Mouse (Mus musculus) gastrocnemius, adult 2 months (tissue): Measurements from ENCODE around the gene Plin1. TPM values are rescaled to one million over a fixed set of nuclear protein-coding genes. Genes with fewer than 3 reads are reported as not detected.

Source experiments
- DNase-seq: peaks from one replicate; pipeline ENCODE4 v3.0.0; 2022
- H3K27ac ChIP-seq: fragments of 200-600 bp; 2 replicates; pipeline ENCODE4 v1.8.1; 2022; ENCODE audit warnings: mild to moderate bottlenecking
- H3K4me3 ChIP-seq: fragments of 200-600 bp; 2 replicates; pipeline ENCODE4 v1.8.1; 2022; ENCODE audit warnings: mild to moderate bottlenecking, moderate library complexity
- CTCF ChIP-seq: fragments of 200-600 bp; IDR thresholded peaks from 2 replicates; pipeline ENCODE4 v1.8.1; 2022; ENCODE audit warnings: antibody characterized with exemption, mild to moderate bottlenecking, moderate library complexity
- intact Hi-C: fragments of 180-260 bp; cut with DNase I; formaldehyde crosslinking; loops from one replicate; pipeline ENCODE4 v1.15.1; 2025
- total RNA-seq, 2 experiments: library from RNA; stranded (reverse); gene quantifications; 2 replicates each; pipeline ENCODE4 v1.2.3; 2021

Gene Plin1
- total RNA-seq, 2 experiments from 2014 or later = 0.66 to 3.6 TPM

DNA sequence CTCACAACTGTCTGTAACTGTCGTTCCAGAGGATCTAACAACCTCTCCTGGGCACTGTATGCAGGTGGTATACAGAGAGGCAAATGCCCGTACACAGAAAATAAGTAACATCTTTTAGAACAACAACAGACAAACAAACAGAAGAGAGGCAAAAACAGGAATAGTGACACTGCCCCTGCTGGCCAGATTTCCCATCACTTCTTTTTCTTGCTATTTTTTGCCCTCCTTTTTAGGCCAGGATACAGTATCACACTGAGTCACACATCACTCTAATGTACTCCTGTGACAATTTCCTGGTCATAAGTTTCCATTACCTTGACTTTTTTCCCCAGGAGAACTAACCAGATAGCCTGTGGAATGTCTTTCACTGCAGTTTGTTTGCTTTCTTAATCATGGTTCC lies 23.6 kb upstream of the Plin1 start:
- H3K4me3 ChIP-seq = no peak overlapping the region
- DNase-seq = no peak
- no peak overlapping the region for H3K27ac ChIP-seq
- TF ChIP-seq CTCF = no peak
- intact Hi-C loops = no loop called here

DNA sequence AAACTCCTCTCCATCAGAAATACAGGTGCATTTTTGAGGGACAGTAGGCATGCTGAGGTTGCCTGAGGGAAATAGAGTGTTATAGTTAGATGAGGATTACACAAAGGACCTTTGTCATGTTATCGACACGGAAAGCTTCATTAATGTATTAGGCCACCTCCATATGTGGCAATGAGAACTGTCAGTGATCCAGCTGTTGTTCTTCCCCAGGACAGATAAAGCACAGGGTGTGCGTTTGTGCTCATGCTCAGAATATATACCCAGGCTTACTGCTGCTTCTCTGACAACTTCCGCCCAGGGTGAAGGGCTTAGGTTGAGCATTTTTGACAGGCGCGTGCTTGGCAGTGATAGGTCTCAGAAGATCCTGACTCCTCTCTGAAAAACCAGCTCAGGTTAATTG lies 16.8 kb upstream of the Plin1 start:
- Histone ChIP-seq H3K27ac (no peak overlapping the region), H3K4me3 (no peak overlapping the region)
- no peak for TF ChIP-seq CTCF
- no peak for DNase-seq
- intact Hi-C loops = no loop called here

DNA sequence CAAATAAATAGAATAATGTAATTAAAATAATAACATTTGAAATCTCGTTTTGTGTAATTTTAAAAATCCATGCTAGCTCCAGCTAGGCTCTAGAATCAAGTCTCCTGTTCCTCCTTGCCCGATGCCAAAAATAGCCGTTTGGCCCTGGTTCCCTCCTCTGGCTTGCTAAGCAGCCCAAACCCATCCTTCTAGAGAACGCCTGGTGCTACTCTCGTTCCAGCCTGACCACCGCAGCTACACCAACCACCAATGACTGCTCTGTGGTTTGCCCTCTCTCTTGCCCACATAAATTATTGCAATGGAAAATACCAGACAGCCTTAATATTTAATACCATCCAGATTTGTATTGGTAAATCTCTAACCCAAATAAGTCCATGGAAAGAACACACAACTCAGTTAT lies 15.0 kb upstream of the Plin1 start:
- TF ChIP-seq CTCF = no peak
- no peak for DNase-seq
- no peak overlapping the region for H3K27ac ChIP-seq
- intact Hi-C loops = no loop called here
- no peak overlapping the region for H3K4me3 ChIP-seq

GRCm38 (mm10) chr7:79744585-79744984 lies 11.9 kb upstream of the Plin1 start:
- TF ChIP-seq CTCF = no peak
- no peak for DNase-seq
- H3K4me3 ChIP-seq = no peak overlapping the region
- intact Hi-C loops = no loop called here
- H3K27ac ChIP-seq = no peak overlapping the region

- intact Hi-C loops = no loop called here
- TF ChIP-seq CTCF = no peak
- Histone ChIP-seq H3K4me3 (no peak overlapping the region), H3K27ac (no peak overlapping the region)
- no peak for DNase-seq
These were observed 11.3 kb upstream of the Plin1 start for GRCm38 (mm10) chr7:79744051-79744450.

GRCm38 (mm10) chr7:79742659-79743536 lies 10.2 kb upstream of the Plin1 start, which contains the start of the genes Pex11a and Wdr93:
Gene Pex11a, minus strand, starts transcription at chr7:79743131.
Gene Wdr93, plus strand, starts transcription at chr7:79743163.
- Histone ChIP-seq H3K27ac (peak within 1 kb of the TSS; percentile 83), H3K4me3 (peak within 1 kb of the TSS; percentile 88)
- no peak for TF ChIP-seq CTCF
- intact Hi-C loops = no loop called here
- DNase-seq = peak; percentile 80

GRCm38 (mm10) chr7:79742277-79742658 lies 9.6 kb upstream of the Plin1 start:
- intact Hi-C loops = no loop called here
- DNase-seq = no peak
- no peak for TF ChIP-seq CTCF
- Histone ChIP-seq H3K4me3 (peak overlapping the region; percentile 88), H3K27ac (peak overlapping the region; percentile 83)

- Histone ChIP-seq H3K27ac (no peak overlapping the region), H3K4me3 (no peak overlapping the region)
- intact Hi-C loops = no loop called here
These were observed 7.6 kb upstream of the Plin1 start for GRCm38 (mm10) chr7:79740279-79740678.

GRCm38 (mm10) chr7:79738913-79739312 lies 6.2 kb upstream of the Plin1 start:
- TF ChIP-seq CTCF = no peak
- Histone ChIP-seq H3K27ac (no peak overlapping the region), H3K4me3 (no peak overlapping the region)
- intact Hi-C loops = no loop called here
- DNase-seq = no peak

More at GRCm38 (mm10) chr7:79740279-79740678, 7.6 kb upstream of the Plin1 start:
- DNase-seq = no peak
- no peak for TF ChIP-seq CTCF

DNA sequence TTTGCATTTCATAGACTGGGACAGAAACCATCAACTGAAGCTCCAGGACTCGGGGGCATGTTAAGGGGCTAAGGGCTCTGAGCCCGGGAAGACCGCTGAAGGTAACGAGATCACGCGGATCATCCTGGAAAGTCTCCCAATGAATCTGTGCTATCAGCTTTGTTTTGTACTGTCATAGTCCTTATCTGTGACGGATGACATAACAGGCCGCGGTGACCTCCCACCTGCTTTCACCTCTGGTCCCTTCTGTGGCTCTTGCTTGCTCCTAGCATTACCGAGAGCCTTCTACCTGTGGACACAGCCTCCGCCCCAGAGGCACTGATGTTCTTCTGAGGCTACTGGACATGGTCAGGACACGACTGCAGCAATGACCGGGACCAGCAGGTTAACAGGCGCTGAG lies 3.8 kb upstream of the Plin1 start:
- no peak for TF ChIP-seq CTCF
- no peak for DNase-seq
- Histone ChIP-seq H3K4me3 (no peak overlapping the region), H3K27ac (no peak overlapping the region)
- intact Hi-C loops = no loop called here

DNA sequence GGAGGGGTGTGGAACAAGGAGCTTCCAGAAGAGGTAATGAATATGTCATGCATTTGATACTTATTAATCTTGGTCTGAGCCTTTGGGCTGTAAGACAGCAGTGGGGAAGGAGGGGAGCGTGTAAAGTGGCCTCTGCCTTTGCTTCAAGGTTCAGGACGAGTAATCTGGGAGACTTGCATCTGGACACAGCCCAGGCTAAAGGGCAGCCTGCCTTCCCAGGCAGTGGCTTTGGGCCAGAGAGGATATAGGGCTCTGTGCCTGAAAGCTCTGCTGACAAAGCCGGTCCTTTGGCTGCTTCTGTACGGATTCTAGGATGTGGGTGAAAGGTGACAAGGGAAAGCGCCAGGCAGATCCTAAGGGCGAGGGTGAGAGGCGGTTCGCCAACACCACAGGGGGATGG lies 1.9 kb upstream of the Plin1 start:
- no peak for TF ChIP-seq CTCF
- Histone ChIP-seq H3K27ac (peak overlapping the region; percentile 56), H3K4me3 (no peak overlapping the region)
- intact Hi-C loops = no loop called here
- DNase-seq = peak; percentile 76

GRCm38 (mm10) chr7:79731438-79731837 lies 1.3 kb downstream of the Plin1 start:
- H3K27ac ChIP-seq = no peak overlapping the region
- intact Hi-C loops = no loop called here
- H3K4me3 ChIP-seq = no peak overlapping the region
- TF ChIP-seq CTCF = no peak
- DNase-seq = no peak

- intact Hi-C loops = loop anchor here (10.0 kb wide), 1 partner anchor 235 kb away; no protein-coding TSS in a partner anchor
- DNase-seq = no peak
- TF ChIP-seq CTCF = peak; percentile 44
- Histone ChIP-seq H3K27ac (no peak overlapping the region), H3K4me3 (no peak overlapping the region)
These were observed 2.8 kb downstream of the Plin1 start for GRCm38 (mm10) chr7:79729743-79730370.

- no peak overlapping the region for H3K27ac ChIP-seq
- intact Hi-C loops = loop anchor here (10.0 kb wide), 1 partner anchor 234 kb away; no protein-coding TSS in a partner anchor
- peak; percentile 73 for DNase-seq
- TF ChIP-seq CTCF = peak; percentile 92
- H3K4me3 ChIP-seq = no peak overlapping the region
These were observed 3.5 kb downstream of the Plin1 start for GRCm38 (mm10) chr7:79729169-79729568.
